Mouse (Mus musculus) ES-E14 (cell line): ENCODE data around the gene Olfr1036. TPM values are rescaled to one million over a fixed set of nuclear protein-coding genes. Genes with fewer than 3 reads are reported as not detected.
"Not testable (repeated sequence)": the region's sequence is repeated elsewhere in the genome, so short reads cannot be mapped to it uniquely, and the experiment has no call there.

ENCODE experiments used
- DNase-seq: peaks from one replicate; pipeline ENCODE4 v3.0.0-alpha.2; 2013; ENCODE audit warnings: low read depth, low spot score
- H3K27ac ChIP-seq: 2 replicates; pipeline ENCODE4 v1.5.1; 2012; ENCODE audit warnings: low read depth, mild to moderate bottlenecking, low read length, moderate library complexity, mixed read lengths; ENCODE audit not compliant: poor library complexity, insufficient read depth, severe bottlenecking
- H3K36me3 ChIP-seq: 2 replicates; pipeline ENCODE4 v1.6.1; 2012; ENCODE audit warnings: mild to moderate bottlenecking, low read length, moderate library complexity, mixed read lengths; ENCODE audit not compliant: control insufficient read depth, poor library complexity, insufficient read depth, severe bottlenecking
- H3K4me1 ChIP-seq, 2 experiments: fragments of 150-350 bp in 1 of 2; sonication (generic) in 1 of 2; 2 replicates each; pipeline ENCODE4 v1.6.1; 2012; ENCODE audit warnings: low read length in 2 of 2, mild to moderate bottlenecking in 1 of 2, mixed read lengths in 1 of 2; ENCODE audit not compliant: control insufficient read depth in 2 of 2, insufficient read depth in 2 of 2, poor library complexity in 1 of 2
- H3K4me3 ChIP-seq, 2 experiments: fragments of 150-350 bp in 1 of 2; sonication (generic) in 1 of 2; 2 replicates each; pipeline ENCODE4 v1.5.1; 2012; ENCODE audit warnings: low read length in 2 of 2, low read depth in 1 of 2, mild to moderate bottlenecking in 1 of 2, mixed read lengths in 1 of 2; ENCODE audit not compliant: insufficient read depth in 1 of 2, poor library complexity in 1 of 2, severe bottlenecking in 1 of 2
- H3K9ac ChIP-seq: 2 replicates; pipeline ENCODE4 v1.6.1; 2012; ENCODE audit warnings: low read depth, mild to moderate bottlenecking, low read length, mixed read lengths; ENCODE audit not compliant: poor library complexity, insufficient read depth, severe bottlenecking
- H3K9me3 ChIP-seq: fragments of 150-350 bp; sonication (generic); 2 replicates; pipeline ENCODE4 v1.6.1; 2012; ENCODE audit warnings: low read depth, mild to moderate bottlenecking, low read length; ENCODE audit not compliant: control insufficient read depth, insufficient read depth
- CHD2 ChIP-seq: IDR thresholded peaks from 2 replicates; pipeline ENCODE4 v1.6.1; 2014; ENCODE audit warnings: mild to moderate bottlenecking, low read depth, low read length, inconsistent platforms
- HCFC1 ChIP-seq: IDR thresholded peaks from 2 replicates; pipeline ENCODE4 v1.6.1; 2012; ENCODE audit warnings: low read length, inconsistent platforms, borderline replicate concordance; ENCODE audit not compliant: insufficient read depth
- MAFK ChIP-seq: IDR thresholded peaks from 2 replicates; pipeline ENCODE4 v1.6.1; 2014; ENCODE audit warnings: mild to moderate bottlenecking, low read depth, low read length, inconsistent platforms; ENCODE audit not compliant: insufficient read depth
- ZC3H11A ChIP-seq: IDR thresholded peaks from 2 replicates; pipeline ENCODE4 v1.6.1; 2012; ENCODE audit warnings: low read depth, mild to moderate bottlenecking, inconsistent platforms, low read length, borderline replicate concordance
- ZNF384 ChIP-seq: IDR thresholded peaks from 2 replicates; pipeline ENCODE4 v1.6.1; 2012; ENCODE audit warnings: low read depth, low read length, inconsistent platforms
- in situ Hi-C, 2 experiments: fragments of 600-800 bp; cut with MboI; formaldehyde crosslinking; loops; one replicate each; pipeline ENCODE4 v1.15.1; 2025; ENCODE audit warnings: low sequenced_read_pairs in 2 of 2, inconsistent platforms in 1 of 2; ENCODE audit not compliant: unreplicated experiment in 2 of 2
- total RNA-seq: library from RNA; depleted of rRNA; stranded (reverse); fragments of 300-350 nt; gene quantifications from 2 replicates; pipeline ENCODE4 v1.2.3, GENCODE M21; 2012; rRNA removed

Gene Olfr1036
- total RNA-seq = not detected in 2 replicates

GRCm38 (mm10) chr2:86073692-86074091 lies at the start of gene Olfr1036:
Olfr1036 (plus strand) TSS chr2:86073992.
- H3K27ac ChIP-seq, H3K9me3 ChIP-seq, DNase-seq, H3K4me1 ChIP-seq, in situ Hi-C loops, H3K36me3 ChIP-seq, H3K4me3 ChIP-seq, H3K9ac ChIP-seq: not testable (repeated sequence)

GRCm38 (mm10) chr2:86045561-86045960 lies 28.2 kb upstream of the Olfr1036 start, which contains the start of gene Olfr1034:
Olfr1034 (plus strand) TSS chr2:86045861.
- TF ChIP-seq MAFK (no peak), ZNF384 (no peak), CHD2 (no peak), ZC3H11A (no peak), HCFC1 (no peak)
- Histone ChIP-seq H3K9me3 (no peaks in the 10 kb centered on the region), H3K9ac (no peak within 1 kb of the TSS), H3K27ac (no peak within 1 kb of the TSS), H3K4me1 (0 out of 4 replicates have a peak, but pooled peaks cover 0 to 2% of the 10 kb centered on the region in 2 experiments), H3K4me3 (no peak within 1 kb of the TSS), H3K36me3 (no peaks in the 10 kb centered on the region)
- no peak for DNase-seq
- in situ Hi-C loops = no loop called here

GRCm38 (mm10) chr2:86050777-86051176 lies 23.0 kb upstream of the Olfr1036 start:
- H3K27ac ChIP-seq, H3K9me3 ChIP-seq, in situ Hi-C loops, H3K4me1 ChIP-seq, H3K9ac ChIP-seq, H3K36me3 ChIP-seq, H3K4me3 ChIP-seq: not testable (repeated sequence)
- DNase-seq = peak; percentile 55

- in situ Hi-C loops = not testable (repeated sequence)
Measured at GRCm38 (mm10) chr2:86063766-86064165, 10.0 kb upstream of the Olfr1036 start.

GRCm38 (mm10) chr2:86070189-86070588 lies 3.6 kb upstream of the Olfr1036 start:
- no peak overlapping the region for H3K4me3 ChIP-seq
- H3K4me1 ChIP-seq = no peaks in the 10 kb centered on the region
- 0 out of 2 replicates have a peak, but pooled peaks cover 3% of the 10 kb centered on the region for H3K9me3 ChIP-seq
- no peak overlapping the region for H3K9ac ChIP-seq
- no peak overlapping the region for H3K27ac ChIP-seq
- DNase-seq = no peak
- H3K36me3 ChIP-seq = no peaks in the 10 kb centered on the region
- no peak for TF ChIP-seq CHD2
- no peak for TF ChIP-seq ZNF384
- no peak for TF ChIP-seq MAFK
- TF ChIP-seq HCFC1 = no peak
- TF ChIP-seq ZC3H11A = no peak
- in situ Hi-C loops = no loop called here

More at GRCm38 (mm10) chr2:86063766-86064165, 10.0 kb upstream of the Olfr1036 start:
- H3K4me1 ChIP-seq, DNase-seq, H3K9ac ChIP-seq, H3K9me3 ChIP-seq, H3K4me3 ChIP-seq, H3K36me3 ChIP-seq, H3K27ac ChIP-seq: not testable (repeated sequence)

GRCm38 (mm10) chr2:86080478-86080877 lies 6.7 kb downstream of the Olfr1036 start:
- H3K9me3 ChIP-seq, H3K4me3 ChIP-seq, H3K27ac ChIP-seq, H3K9ac ChIP-seq, DNase-seq, in situ Hi-C loops, H3K36me3 ChIP-seq, H3K4me1 ChIP-seq: not testable (repeated sequence)
